Mouse (Mus musculus): ENCODE results near the gene Pnldc1. TPM values are rescaled to one million over a fixed set of nuclear protein-coding genes. Genes with fewer than 3 reads are reported as not detected.

The Pnldc1 gene
- total RNA-seq, 2 experiments from 2014 or later, result 0.33 TPM; not detected in 1

DNA sequence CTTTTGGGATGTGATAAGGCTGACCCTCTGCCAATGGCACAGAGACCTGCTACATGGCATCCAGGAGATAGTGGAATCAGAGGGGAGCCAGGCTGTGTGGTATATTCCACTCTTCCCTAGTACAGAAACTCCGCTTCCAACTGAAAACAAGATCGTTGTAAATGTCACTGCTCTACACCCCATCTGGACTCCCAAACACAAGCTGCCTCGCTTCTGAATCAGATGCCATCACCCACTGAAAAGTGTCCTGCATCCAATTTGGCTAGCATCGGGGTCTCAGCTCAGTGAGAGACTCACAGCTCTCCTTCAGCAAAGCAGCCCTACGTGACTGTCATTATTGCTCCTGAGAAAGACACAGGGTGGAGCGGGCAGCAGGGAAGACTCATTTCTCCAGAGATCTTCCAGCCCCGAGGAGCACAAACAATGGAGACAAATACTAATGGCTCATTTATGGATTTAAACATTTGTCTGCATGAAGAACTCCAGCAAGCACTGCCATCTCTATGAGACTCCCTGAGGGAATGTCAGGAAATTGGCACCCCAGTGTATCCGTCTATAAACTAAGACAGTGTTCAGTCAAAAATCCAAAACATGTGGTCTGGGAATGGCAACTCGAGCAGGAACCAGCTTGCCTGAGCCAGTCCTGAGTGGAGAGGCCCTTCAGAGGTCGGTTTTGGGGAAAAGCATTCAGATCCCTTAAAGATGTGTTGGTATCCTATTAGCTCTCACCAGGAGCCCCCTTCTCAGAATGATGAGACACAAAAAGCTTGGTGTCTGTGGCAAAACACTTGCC is 70.4 kb downstream of the Pnldc1 start:
- no peak for TF ChIP-seq CTCF (IDR thresholded peaks at IDR 0.05)
- Histone ChIP-seq H3K27ac (no peak overlapping the region), H3K4me3 (no peak overlapping the region)
- DNase-seq, result no peak
- intact Hi-C loops (cut with DNase I), result no loop called here

Small RNA genes within 50 kb of the gene (microRNA-seq; reads per million reads assigned to microRNA genes)
- not detected for gene Gm24085

Other genes starting within 250 kb of the Pnldc1 start
- under 1 TPM in 1 of 2 experiments, not detected in 1; 0.42 TPM for gene Slc22a1, start 234.4 kb downstream of the Pnldc1 start, total RNA-seq (2021)
- gene Igf2r, start 140.6 kb downstream of the Pnldc1 start, total RNA-seq (2021), result 10 to 100 TPM; 36.9 to 46.7 TPM
- gene Mas1, start 42.1 kb downstream of the Pnldc1 start, total RNA-seq (2021), result under 1 TPM; 0.23 to 0.25 TPM
- gene Mrgprh, start 34.2 kb downstream of the Pnldc1 start, total RNA-seq (2021), result 1 to 10 TPM; 4.3 TPM
- gene Tcp1, start 5.5 kb upstream of the Pnldc1 start, total RNA-seq (2021), result 100 to 1,000 TPM; 175 to 177 TPM
- gene Mrpl18, start 6.1 kb upstream of the Pnldc1 start, total RNA-seq (2021), result 100 to 1,000 TPM in 1 of 2 experiments, 10 to 100 TPM in 1; 86.5 to 135 TPM
- not detected for gene Acat3, start 30.4 kb upstream of the Pnldc1 start, total RNA-seq (2021)
- 1 to 10 TPM; 2.6 to 4.9 TPM for gene Acat2, start 50.5 kb upstream of the Pnldc1 start, total RNA-seq (2021)
- gene Wtap, start 83.9 kb upstream of the Pnldc1 start, total RNA-seq (2021), result 10 to 100 TPM; 29.1 to 30.0 TPM
- 100 to 1,000 TPM; 383 to 534 TPM for gene Sod2, start 96.6 kb upstream of the Pnldc1 start, total RNA-seq (2021)
- not detected for gene Gpr31b, start 142.1 kb upstream of the Pnldc1 start, total RNA-seq (2021)
- gene Tcp10b, start 150.9 kb upstream of the Pnldc1 start, total RNA-seq (2021), result under 1 TPM; 0.28 to 0.36 TPM
- not detected for gene Unc93a, start 221.6 kb upstream of the Pnldc1 start, total RNA-seq (2021)

All from gastrocnemius, adult 2 months (tissue).